Mouse (Mus musculus): ENCODE results near the gene Egf.

DNA sequence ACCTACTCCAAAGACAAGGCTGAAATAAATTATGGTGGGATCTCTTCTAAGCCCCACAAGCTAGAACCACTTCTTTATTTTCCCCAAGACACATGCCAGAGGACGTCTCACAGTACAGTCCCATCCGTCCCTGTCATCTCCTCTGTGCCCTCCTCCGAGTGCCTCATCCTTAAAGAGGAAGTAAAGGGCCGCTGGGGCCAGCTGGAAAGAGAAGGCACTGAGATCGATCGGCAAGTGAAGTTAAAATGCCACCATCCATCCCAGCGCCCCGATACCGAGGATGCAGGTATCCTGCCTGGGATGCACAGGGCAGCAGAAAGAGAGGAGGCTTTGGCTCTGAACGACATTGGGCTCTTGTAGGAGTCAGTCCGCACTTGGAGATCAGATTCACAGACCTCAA lies 97.3 kb downstream of the Egf start:
- TF ChIP-seq MAFK (IDR thresholded peaks at IDR 0.05; ENCODE audit: insufficient read depth, low read depth, low read length) (no peak), ZC3H11A (IDR thresholded peaks at IDR 0.05; ENCODE audit: borderline replicate concordance, low read depth, low read length) (no peak)

Data from ES-E14 (cell line).